8 mouse cellular contexts compared by ENCODE assay signal in the genomic region with DNA sequence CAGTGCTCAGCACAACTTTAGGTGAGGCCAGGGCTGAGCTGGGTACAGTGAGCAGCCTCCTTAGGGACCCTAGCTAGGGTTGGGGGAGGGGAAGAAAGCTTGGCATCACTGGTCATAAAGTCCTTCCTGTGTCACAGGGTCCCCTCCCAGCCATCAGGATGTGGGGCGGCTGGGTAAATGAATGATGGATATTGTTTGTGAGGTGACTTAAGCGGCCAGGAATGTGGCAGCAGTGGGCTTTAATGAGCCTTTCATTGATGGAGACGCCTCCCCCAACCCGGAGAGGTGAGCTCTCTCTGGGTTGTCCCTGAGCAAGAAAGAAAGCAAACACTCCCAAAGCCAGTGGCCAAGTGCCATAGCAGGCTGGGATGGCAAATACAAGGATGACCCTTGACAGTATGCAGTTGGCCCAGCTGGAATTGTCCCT. TPM values are rescaled to one million over a fixed set of nuclear protein-coding genes. Genes with fewer than 3 reads are reported as not detected.
DNase-seq lines count a peak whose midpoint lies in the region; ATAC-seq lines count a peak whose summit lies in the region.

No protein-coding gene starts in this region.

- no peaks in the 10 kb centered on the region for H3K9me3 ChIP-seq in embryonic facial prominence, embryonic 15.5 days (replicated peaks)
- H3K9me3 ChIP-seq in intestine, embryonic 14.5 days (ENCODE audit: control insufficient read depth, low read length): no peaks in the 10 kb centered on the region
- H3K9me3 ChIP-seq in lung, embryonic 15.5 days: no peaks in the 10 kb centered on the region
- H3K9me3 ChIP-seq in stomach, embryonic 16.5 days (replicated peaks; ENCODE audit: control insufficient read depth, low read length): no peaks in the 10 kb centered on the region

- H3K36me3 ChIP-seq in embryonic facial prominence, embryonic 15.5 days: peaks cover under 1% of the 10 kb centered on the region; the same call in 1 of the 2 replicates
- H3K36me3 ChIP-seq in intestine, embryonic 14.5 days (ENCODE audit: control insufficient read depth, insufficient read depth, low read length): peaks cover 13% of the 10 kb centered on the region
- H3K36me3 ChIP-seq in lung, embryonic 15.5 days: peaks cover 5% of the 10 kb centered on the region; the same call in 1 of the 2 replicates
- 0 out of 2 replicates have a peak, but pooled peaks cover 5% of the 10 kb centered on the region for H3K36me3 ChIP-seq in stomach, embryonic 16.5 days (ENCODE audit: control insufficient read depth, insufficient read depth, low read length)

- H3K4me3 ChIP-seq in brown adipose tissue, adult 24 weeks (ENCODE audit: insufficient read depth, low read depth, low read length): no peak overlapping the region
- H3K4me3 ChIP-seq in embryonic facial prominence, embryonic 15.5 days (replicated peaks): no peak overlapping the region
- no peak overlapping the region for H3K4me3 ChIP-seq in intestine, embryonic 14.5 days (ENCODE audit: low read depth, low read length)
- H3K4me3 ChIP-seq in lung, embryonic 15.5 days: no peak overlapping the region
- no peak overlapping the region for H3K4me3 ChIP-seq in stomach, embryonic 16.5 days (replicated peaks; ENCODE audit: low read length)

- H3K27me3 ChIP-seq in embryonic facial prominence, embryonic 15.5 days: no peaks in the 10 kb centered on the region
- no peaks in the 10 kb centered on the region for H3K27me3 ChIP-seq in intestine, embryonic 14.5 days (replicated peaks; ENCODE audit: control insufficient read depth, insufficient read depth, low read length)
- no peaks in the 10 kb centered on the region for H3K27me3 ChIP-seq in lung, embryonic 15.5 days
- H3K27me3 ChIP-seq in stomach, embryonic 16.5 days (ENCODE audit: control insufficient read depth, insufficient read depth, low read length): no peaks in the 10 kb centered on the region

- no peak overlapping the region for H3K9ac ChIP-seq in embryonic facial prominence, embryonic 15.5 days
- peak overlapping the region; percentile 16; the same call in 1 of the 2 replicates for H3K9ac ChIP-seq in intestine, embryonic 14.5 days (ENCODE audit: low read length)
- no peak overlapping the region for H3K9ac ChIP-seq in lung, embryonic 15.5 days
- H3K9ac ChIP-seq in stomach, embryonic 16.5 days (ENCODE audit: low read length): peak overlapping the region; percentile 64; the same call in 1 of the 2 replicates

- H3K4me2 ChIP-seq in embryonic facial prominence, embryonic 15.5 days (replicated peaks): no peak overlapping the region
- peak overlapping the region; percentile 22; the same call in 1 of the 2 replicates for H3K4me2 ChIP-seq in intestine, embryonic 14.5 days (ENCODE audit: low read length)
- peak overlapping the region; percentile 27; the same call in 1 of the 2 replicates for H3K4me2 ChIP-seq in lung, embryonic 15.5 days
- no peak overlapping the region for H3K4me2 ChIP-seq in stomach, embryonic 16.5 days (ENCODE audit: low read depth, low read length)

- peak overlapping the region; percentile 96 for H3K27ac ChIP-seq in brown adipose tissue, adult 24 weeks (replicated peaks; ENCODE audit: low read depth, low read length)
- H3K27ac ChIP-seq in embryonic facial prominence, embryonic 15.5 days (replicated peaks): peak overlapping the region; percentile 80
- peak overlapping the region; percentile 88 for H3K27ac ChIP-seq in intestine, embryonic 14.5 days (ENCODE audit: low read depth)
- peak overlapping the region; percentile 89 for H3K27ac ChIP-seq in lung, embryonic 15.5 days
- peak overlapping the region; percentile 95 for H3K27ac ChIP-seq in stomach, embryonic 16.5 days (ENCODE audit: low read length)

- ATAC-seq in embryonic facial prominence, embryonic 15.5 days (ENCODE audit: insufficient number of reproducible peaks, low FRiP score, low TSS enrichment, low read depth): peak; percentile 48; the same call in 1 of the 2 replicates
- ATAC-seq in intestine, embryonic 14.5 days (replicated peaks; ENCODE audit: low FRiP score, low TSS enrichment, low read depth): peak; percentile 48
- ATAC-seq in lung, embryonic 15.5 days (ENCODE audit: borderline replicate concordance, extremely low read depth, low FRiP score, low TSS enrichment): peak; percentile 44
- no peak for ATAC-seq in stomach, embryonic 16.5 days (ENCODE audit: insufficient read depth, low FRiP score)

- H3K4me1 ChIP-seq in brown adipose tissue, adult 24 weeks (ENCODE audit: control insufficient read depth, insufficient read depth, insufficient read length, low read length): peaks cover 72% of the 10 kb centered on the region
- peaks cover 76% of the 10 kb centered on the region for H3K4me1 ChIP-seq in embryonic facial prominence, embryonic 15.5 days
- peaks cover 66% of the 10 kb centered on the region for H3K4me1 ChIP-seq in intestine, embryonic 14.5 days (replicated peaks; ENCODE audit: control insufficient read depth, insufficient read depth, low read length)
- H3K4me1 ChIP-seq in lung, embryonic 15.5 days: peaks cover 79% of the 10 kb centered on the region
- peaks cover 79% of the 10 kb centered on the region for H3K4me1 ChIP-seq in stomach, embryonic 16.5 days (ENCODE audit: control insufficient read depth, insufficient read depth, low read length)

- 12% methylated on average over 4 of the region's 4 CpGs for WGBS in embryonic facial prominence, embryonic 15.5 days
- WGBS in intestine, embryonic 14.5 days: 22% methylated on average over 4 of the region's 4 CpGs
- 18% methylated on average over 4 of the region's 4 CpGs for WGBS in lung, embryonic 15.5 days
- WGBS in stomach, embryonic 16.5 days: 10% methylated on average over 4 of the region's 4 CpGs

- DNase-seq in intestine, embryonic 14.5 days (ENCODE audit: low spot score): no peak
- DNase-seq in ovary, adult 18-20 months (ENCODE audit: low spot score): no peak
- no peak for DNase-seq in testis, postnatal 10 days (ENCODE audit: low spot score)
- DNase-seq in c-Kit-positive CD71-positive TER-119-positive erythroid progenitor cells, embryonic 14.5 days (ENCODE audit: low spot score): no peak

RNA-seq across cellular contexts. Expression of gene Actn4, which starts 38.3 kb away (rescaled TPM):
- polyA plus RNA-seq in brown adipose tissue, adult 24 weeks (2012; ENCODE audit: insufficient read depth, insufficient read length, missing spikeins): 122 and 135 TPM in 2 replicates
- polyA plus RNA-seq in embryonic facial prominence, embryonic 15.5 days (2015; fragmentation: Nextera tagmentation; extraction: Ambion mirVana): 321 and 328 TPM in 2 replicates
- polyA plus RNA-seq in intestine, embryonic 14.5 days (2014; fragmentation: Nextera tagmentation; extraction: Ambion mirVana): 298 and 300 TPM in 2 replicates
- 287 and 302 TPM in 2 replicates for polyA plus RNA-seq in lung, embryonic 15.5 days (2015; fragmentation: Nextera tagmentation; extraction: Ambion mirVana)
- 413 and 449 TPM in 2 replicates for polyA plus RNA-seq in stomach, embryonic 16.5 days (2015; fragmentation: Nextera tagmentation; extraction: Ambion mirVana)

RNA-seq across cellular contexts. Expression of gene Capn12, which starts 42.7 kb away (rescaled TPM):
- polyA plus RNA-seq in brown adipose tissue, adult 24 weeks (2012; ENCODE audit: insufficient read depth, insufficient read length, missing spikeins): 0.63 and 0.71 TPM in 2 replicates
- polyA plus RNA-seq in embryonic facial prominence, embryonic 15.5 days (2015; fragmentation: Nextera tagmentation; extraction: Ambion mirVana): 1.1 and 1.4 TPM in 2 replicates
- 0.23 and 0.44 TPM in 2 replicates for polyA plus RNA-seq in intestine, embryonic 14.5 days (2014; fragmentation: Nextera tagmentation; extraction: Ambion mirVana)
- polyA plus RNA-seq in lung, embryonic 15.5 days (2015; fragmentation: Nextera tagmentation; extraction: Ambion mirVana): 0.29 and 0.42 TPM in 2 replicates
- polyA plus RNA-seq in stomach, embryonic 16.5 days (2015; fragmentation: Nextera tagmentation; extraction: Ambion mirVana): 0.56 and 0.59 TPM in 2 replicates

RNA-seq across cellular contexts. Expression of gene Eif3k, which starts 57.8 kb away (rescaled TPM):
- 165 and 216 TPM in 2 replicates for polyA plus RNA-seq in brown adipose tissue, adult 24 weeks (2012; ENCODE audit: insufficient read depth, insufficient read length, missing spikeins)
- 403 and 405 TPM in 2 replicates for polyA plus RNA-seq in embryonic facial prominence, embryonic 15.5 days (2015; fragmentation: Nextera tagmentation; extraction: Ambion mirVana)
- polyA plus RNA-seq in intestine, embryonic 14.5 days (2014; fragmentation: Nextera tagmentation; extraction: Ambion mirVana): 444 and 452 TPM in 2 replicates
- polyA plus RNA-seq in lung, embryonic 15.5 days (2015; fragmentation: Nextera tagmentation; extraction: Ambion mirVana): 360 and 364 TPM in 2 replicates
- polyA plus RNA-seq in stomach, embryonic 16.5 days (2015; fragmentation: Nextera tagmentation; extraction: Ambion mirVana): 339 and 345 TPM in 2 replicates

RNA-seq across cellular contexts. Expression of gene Map4k1, which starts 58.0 kb away (rescaled TPM):
- 0.63 and 1.4 TPM in 2 replicates for polyA plus RNA-seq in brown adipose tissue, adult 24 weeks (2012; ENCODE audit: insufficient read depth, insufficient read length, missing spikeins)
- polyA plus RNA-seq in embryonic facial prominence, embryonic 15.5 days (2015; fragmentation: Nextera tagmentation; extraction: Ambion mirVana): 7.5 and 7.7 TPM in 2 replicates
- 10.0 and 11.6 TPM in 2 replicates for polyA plus RNA-seq in intestine, embryonic 14.5 days (2014; fragmentation: Nextera tagmentation; extraction: Ambion mirVana)
- polyA plus RNA-seq in lung, embryonic 15.5 days (2015; fragmentation: Nextera tagmentation; extraction: Ambion mirVana): 7.4 and 9.8 TPM in 2 replicates
- polyA plus RNA-seq in stomach, embryonic 16.5 days (2015; fragmentation: Nextera tagmentation; extraction: Ambion mirVana): 7.9 and 8.4 TPM in 2 replicates

Comparison
In these comparisons a context has a peak if more than half of its experiments do, and no peak if none do; other contexts are left out.
1. H3K4me2 ChIP-seq: peak in intestine, embryonic 14.5 days (single experiment) and lung, embryonic 15.5 days (single experiment); none in embryonic facial prominence, embryonic 15.5 days (single experiment) and stomach, embryonic 16.5 days (single experiment).
2. H3K9ac ChIP-seq: peak in intestine, embryonic 14.5 days (single experiment) and stomach, embryonic 16.5 days (single experiment); none in embryonic facial prominence, embryonic 15.5 days (single experiment) and lung, embryonic 15.5 days (single experiment).
3. Peak in every context shown above with its lines, with median percentiles within 50 percentile points of each other: H3K27ac ChIP-seq.